Mouse (Mus musculus) forebrain, embryonic 15.5 days (tissue): ENCODE measurements around the gene Gpi1. TPM values are rescaled to one million over a fixed set of nuclear protein-coding genes. Genes with fewer than 3 reads are reported as not detected.
A peak's percentile ranks its signal among the peaks of the same experiment; 100 is the strongest.

Experiments
- ATAC-seq: fragments of 200-750 bp; cut with Nextera tagmentation; replicated peaks from 2 replicates; pipeline ENCODE4 v1.8.0; 2017; ENCODE audit warnings: mild to moderate bottlenecking, moderate TSS enrichment, moderate library complexity
- H3K27ac ChIP-seq: fragments of 300-500 bp; sonication (generic); replicated peaks from 2 replicates; pipeline ENCODE4 v1.5.1; 2015; ENCODE audit warnings: mild to moderate bottlenecking, inconsistent platforms
- H3K27me3 ChIP-seq: fragments of 300-500 bp; sonication (generic); 2 replicates; pipeline ENCODE4 v1.6.1; 2015; ENCODE audit warnings: inconsistent platforms
- H3K36me3 ChIP-seq: fragments of 300-500 bp; sonication (generic); 2 replicates; pipeline ENCODE4 v1.6.1; 2015; ENCODE audit warnings: mild to moderate bottlenecking, inconsistent platforms
- H3K4me1 ChIP-seq: fragments of 300-500 bp; sonication (generic); 2 replicates; pipeline ENCODE4 v1.6.1; 2015; ENCODE audit warnings: inconsistent platforms
- H3K4me2 ChIP-seq: fragments of 300-500 bp; sonication (generic); replicated peaks from 2 replicates; pipeline ENCODE4 v1.6.1; 2015; ENCODE audit warnings: mild to moderate bottlenecking, inconsistent platforms
- H3K4me3 ChIP-seq: fragments of 300-500 bp; sonication (generic); 2 replicates; pipeline ENCODE4 v1.5.1; 2015; ENCODE audit warnings: mild to moderate bottlenecking, inconsistent platforms
- H3K9ac ChIP-seq: fragments of 300-500 bp; sonication (generic); replicated peaks from 2 replicates; pipeline ENCODE4 v1.6.1; 2015; ENCODE audit warnings: mild to moderate bottlenecking, inconsistent platforms
- H3K9me3 ChIP-seq: fragments of 300-500 bp; sonication (generic); 2 replicates; pipeline ENCODE4 v1.6.1; 2016; ENCODE audit warnings: inconsistent platforms
- whole genome bisulfite sequencing: fragments of 180-500 bp; shearing (Covaris S2); methylation state at CpG from one replicate; pipeline ENCODE4 v1.1.7; 2015; ENCODE audit warnings: mixed read lengths; 5-methylcytosine and 5-hydroxymethylcytosine counted together
- polyA plus RNA-seq: library from polyadenylated mRNA; unstranded; fragments of >200 nt; fragmentation: Nextera tagmentation; extraction: Ambion mirVana; gene quantifications from 2 replicates; pipeline ENCODE4 v1.2.1, GENCODE M21; 2015

The Gpi1 gene
- polyA plus RNA-seq, 1 experiment from 2014 or later: 180 TPM

- no peak for ATAC-seq
- Histone ChIP-seq H3K4me1 (no peaks in the 10 kb centered on the region), H3K4me3 (no peak within 1 kb of the TSS), H3K9ac (no peak within 1 kb of the TSS), H3K9me3 (no peaks in the 10 kb centered on the region), H3K27ac (peak within 1 kb of the TSS; percentile 52), H3K36me3 (peaks cover 35% of the 10 kb centered on the region), H3K4me2 (no peak within 1 kb of the TSS), H3K27me3 (no peaks in the 10 kb centered on the region)
- WGBS: 94% methylated on average over 7 of the region's 7 CpGs
These were observed 20.6 kb upstream of the Gpi1 start, which contains the start of gene Gm6096 for GRCm38 (mm10) chr7:34250738-34251137. Gene Gm6096, plus strand, starts transcription at chr7:34251038.

GRCm38 (mm10) chr7:34246870-34247499 lies 16.8 kb upstream of the Gpi1 start:
- peaks cover 37% of the 10 kb centered on the region for H3K36me3 ChIP-seq
- no peak overlapping the region for H3K4me2 ChIP-seq
- no peak for ATAC-seq
- H3K4me3 ChIP-seq: no peak overlapping the region
- no peaks in the 10 kb centered on the region for H3K27me3 ChIP-seq
- no peak overlapping the region for H3K9ac ChIP-seq
- no peak overlapping the region for H3K27ac ChIP-seq
- no peaks in the 10 kb centered on the region for H3K4me1 ChIP-seq
- no peaks in the 10 kb centered on the region for H3K9me3 ChIP-seq
- 93% methylated on average over 3 of the region's 3 CpGs for WGBS

- H3K36me3 ChIP-seq: peaks cover 69% of the 10 kb centered on the region
- H3K9ac ChIP-seq: no peak overlapping the region
- H3K9me3 ChIP-seq: no peaks in the 10 kb centered on the region
- H3K27me3 ChIP-seq: no peaks in the 10 kb centered on the region
- no peak overlapping the region; the same call in 1 of the 2 replicates for H3K27ac ChIP-seq
- no peak for ATAC-seq
- no peak overlapping the region for H3K4me3 ChIP-seq
- H3K4me2 ChIP-seq: no peak overlapping the region
- H3K4me1 ChIP-seq: no peaks in the 10 kb centered on the region
- 89% methylated on average over 11 of the region's 11 CpGs for WGBS
These were observed 12.0 kb upstream of the Gpi1 start for GRCm38 (mm10) chr7:34242176-34242575.

- Histone ChIP-seq H3K36me3 (peaks cover 52% of the 10 kb centered on the region), H3K27ac (no peak overlapping the region), H3K4me2 (no peak overlapping the region), H3K9me3 (no peaks in the 10 kb centered on the region), H3K4me3 (no peak overlapping the region), H3K9ac (no peak overlapping the region), H3K4me1 (peaks cover 15% of the 10 kb centered on the region), H3K27me3 (no peaks in the 10 kb centered on the region)
- 93% methylated on average over 5 of the region's 5 CpGs for WGBS
- ATAC-seq: no peak
These were observed 8.0 kb upstream of the Gpi1 start for GRCm38 (mm10) chr7:34238086-34238485.

- Histone ChIP-seq H3K9me3 (no peaks in the 10 kb centered on the region), H3K27ac (no peak overlapping the region), H3K4me2 (no peak overlapping the region), H3K27me3 (no peaks in the 10 kb centered on the region), H3K36me3 (peaks cover 39% of the 10 kb centered on the region), H3K4me1 (peaks cover 16% of the 10 kb centered on the region), H3K4me3 (no peak overlapping the region), H3K9ac (no peak overlapping the region)
- no peak for ATAC-seq
- 84% methylated on average over 5 of the region's 5 CpGs for WGBS
These were observed 5.5 kb upstream of the Gpi1 start for GRCm38 (mm10) chr7:34235602-34236001.

GRCm38 (mm10) chr7:34234610-34235561 lies 4.8 kb upstream of the Gpi1 start:
- 3% methylated on average over 17 of the region's 17 CpGs for WGBS
- H3K4me3 ChIP-seq: peak overlapping the region; percentile 54
- no peaks in the 10 kb centered on the region for H3K9me3 ChIP-seq

GRCm38 (mm10) chr7:34233909-34234609 lies 3.9 kb upstream of the Gpi1 start:
- Histone ChIP-seq H3K27ac (peak overlapping the region; percentile 92), H3K4me1 (peaks cover 23% of the 10 kb centered on the region), H3K9ac (peak overlapping the region; percentile 59), H3K27me3 (no peaks in the 10 kb centered on the region), H3K36me3 (peaks cover 25% of the 10 kb centered on the region), H3K4me2 (peak overlapping the region; percentile 67), H3K4me3 (peak overlapping the region; percentile 54), H3K9me3 (no peaks in the 10 kb centered on the region)
- ATAC-seq: peak; percentile 97
- under 1% methylated on average over 46 of the region's 46 CpGs for WGBS

More at GRCm38 (mm10) chr7:34234610-34235561, 4.8 kb upstream of the Gpi1 start:
- no peaks in the 10 kb centered on the region for H3K27me3 ChIP-seq
- peak overlapping the region; percentile 92 for H3K27ac ChIP-seq
- peaks cover 33% of the 10 kb centered on the region for H3K36me3 ChIP-seq
- peaks cover 18% of the 10 kb centered on the region for H3K4me1 ChIP-seq
- peak overlapping the region; percentile 67 for H3K4me2 ChIP-seq
- peak; percentile 4 for ATAC-seq
- peak overlapping the region; percentile 59 for H3K9ac ChIP-seq

- Histone ChIP-seq H3K4me2 (peak overlapping the region; percentile 67), H3K36me3 (peaks cover 17% of the 10 kb centered on the region), H3K4me3 (peak overlapping the region; percentile 54), H3K27me3 (no peaks in the 10 kb centered on the region), H3K9ac (peak overlapping the region; percentile 59), H3K9me3 (no peaks in the 10 kb centered on the region), H3K4me1 (peaks cover 31% of the 10 kb centered on the region), H3K27ac (peak overlapping the region; percentile 92)
- 39% methylated on average over 7 of the region's 7 CpGs for WGBS
- ATAC-seq: no peak
These were observed 2.9 kb upstream of the Gpi1 start for GRCm38 (mm10) chr7:34232785-34233725.

GRCm38 (mm10) chr7:34229691-34230111 lies 435 bp downstream of the Gpi1 start:
- Histone ChIP-seq H3K4me1 (peaks cover 25% of the 10 kb centered on the region), H3K27ac (peak overlapping the region; percentile 67), H3K4me2 (peak overlapping the region; percentile 76), H3K27me3 (no peaks in the 10 kb centered on the region), H3K9ac (peak overlapping the region; percentile 65), H3K9me3 (no peaks in the 10 kb centered on the region), H3K4me3 (peak overlapping the region; percentile 66), H3K36me3 (peaks cover 10% of the 10 kb centered on the region)
- ATAC-seq: peak; percentile 5
- under 1% methylated on average over 18 of the region's 19 CpGs for WGBS

- ATAC-seq: no peak
- H3K4me2 ChIP-seq: peak overlapping the region; percentile 76
- 21% methylated on average over 5 of the region's 5 CpGs for WGBS
- peaks cover 22% of the 10 kb centered on the region for H3K4me1 ChIP-seq
- peaks cover 10% of the 10 kb centered on the region for H3K36me3 ChIP-seq
- H3K27ac ChIP-seq: peak overlapping the region; percentile 67; the same call in 1 of the 2 replicates
- peak overlapping the region; percentile 65 for H3K9ac ChIP-seq
- no peaks in the 10 kb centered on the region for H3K27me3 ChIP-seq
- no peaks in the 10 kb centered on the region for H3K9me3 ChIP-seq
- peak overlapping the region; percentile 66 for H3K4me3 ChIP-seq
These were observed 983 bp downstream of the Gpi1 start for GRCm38 (mm10) chr7:34229153-34229552.

- peak overlapping the region; percentile 76 for H3K4me2 ChIP-seq
- no peaks in the 10 kb centered on the region for H3K27me3 ChIP-seq
- H3K27ac ChIP-seq: no peak overlapping the region
- no peaks in the 10 kb centered on the region for H3K9me3 ChIP-seq
- H3K9ac ChIP-seq: 0 out of 2 replicates have a peak overlapping the region, but pooled peaks have one; percentile 2
- peaks cover 21% of the 10 kb centered on the region for H3K4me1 ChIP-seq
- no peak overlapping the region for H3K4me3 ChIP-seq
- no peak for ATAC-seq
- peaks cover 10% of the 10 kb centered on the region for H3K36me3 ChIP-seq
- WGBS: 58% methylated on average over 9 of the region's 9 CpGs
These were observed 1.5 kb downstream of the Gpi1 start for GRCm38 (mm10) chr7:34228641-34229040.
